Mouse (Mus musculus) frontal cortex, postnatal 36 days (tissue): ENCODE data around the gene Tmem51.

ENCODE experiments used
- DNase-seq, 2 experiments: peaks; one replicate each; pipeline ENCODE4 v3.0.0; 2022; ENCODE audit warnings: low spot score in 2 of 2

Gene Tmem51

GRCm38 (mm10) chr4:142084131-142084899, at the start of gene Tmem51:
Tmem51 (minus strand) TSS chr4:142084304.
- no peak for DNase-seq

GRCm38 (mm10) chr4:142130162-142130561, 46.1 kb upstream of the Tmem51 start:
- no peak for DNase-seq

DNA sequence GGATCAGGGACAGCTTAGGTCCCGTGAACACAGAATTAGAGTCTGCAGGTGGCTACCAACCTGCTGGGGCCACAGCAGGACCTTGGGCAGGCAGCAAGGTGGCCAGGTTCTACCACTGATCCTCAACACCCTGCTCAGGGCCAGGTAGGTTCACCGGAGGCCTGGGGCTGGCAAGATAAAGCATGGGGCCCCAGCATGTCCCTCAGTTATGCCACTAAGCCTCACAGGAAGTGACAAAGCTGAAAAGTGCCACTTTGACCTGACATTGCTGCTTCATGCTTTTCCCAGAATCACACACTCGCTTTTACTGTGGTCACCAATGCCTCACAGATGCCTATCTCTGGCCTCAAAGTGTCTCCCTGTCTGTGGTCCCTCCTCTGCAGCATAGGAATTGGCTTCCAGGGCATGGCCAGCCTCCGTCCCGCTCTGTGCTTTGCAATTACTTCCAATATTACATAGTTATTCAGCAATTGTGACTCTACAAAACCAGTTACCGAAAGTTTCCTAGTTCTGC, 43.2 kb upstream of the Tmem51 start:
- DNase-seq, result no peak

- DNase-seq, result no peak
Measured at GRCm38 (mm10) chr4:142126641-142127274, 42.7 kb upstream of the Tmem51 start.

GRCm38 (mm10) chr4:142121164-142121563, 37.1 kb upstream of the Tmem51 start:
- DNase-seq, result no peak

GRCm38 (mm10) chr4:142118522-142118921, 34.4 kb upstream of the Tmem51 start:
- no peak for DNase-seq

GRCm38 (mm10) chr4:142117993-142118392, 33.9 kb upstream of the Tmem51 start:
- DNase-seq, result no peak

DNA sequence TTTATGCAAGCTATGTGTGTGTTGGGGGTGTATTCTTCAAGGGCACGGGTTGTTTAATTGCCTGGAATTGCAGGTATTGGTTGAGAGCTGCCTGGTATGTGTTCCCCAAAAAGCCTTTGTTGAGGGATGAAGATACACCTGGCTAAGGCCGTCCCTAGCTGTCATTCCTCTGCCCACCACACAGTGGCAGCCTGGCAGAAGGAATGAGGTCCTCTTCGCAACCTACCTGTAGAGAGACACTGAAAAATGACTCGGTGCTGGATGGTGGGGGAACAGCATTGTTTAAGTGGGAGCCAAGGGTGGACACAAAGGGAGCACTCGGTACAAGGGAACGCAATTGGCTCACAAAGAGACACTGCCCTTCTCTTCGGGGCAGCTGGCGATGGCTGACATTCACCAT, 29.2 kb upstream of the Tmem51 start:
- peak; percentile 35 to 46 for DNase-seq

DNA sequence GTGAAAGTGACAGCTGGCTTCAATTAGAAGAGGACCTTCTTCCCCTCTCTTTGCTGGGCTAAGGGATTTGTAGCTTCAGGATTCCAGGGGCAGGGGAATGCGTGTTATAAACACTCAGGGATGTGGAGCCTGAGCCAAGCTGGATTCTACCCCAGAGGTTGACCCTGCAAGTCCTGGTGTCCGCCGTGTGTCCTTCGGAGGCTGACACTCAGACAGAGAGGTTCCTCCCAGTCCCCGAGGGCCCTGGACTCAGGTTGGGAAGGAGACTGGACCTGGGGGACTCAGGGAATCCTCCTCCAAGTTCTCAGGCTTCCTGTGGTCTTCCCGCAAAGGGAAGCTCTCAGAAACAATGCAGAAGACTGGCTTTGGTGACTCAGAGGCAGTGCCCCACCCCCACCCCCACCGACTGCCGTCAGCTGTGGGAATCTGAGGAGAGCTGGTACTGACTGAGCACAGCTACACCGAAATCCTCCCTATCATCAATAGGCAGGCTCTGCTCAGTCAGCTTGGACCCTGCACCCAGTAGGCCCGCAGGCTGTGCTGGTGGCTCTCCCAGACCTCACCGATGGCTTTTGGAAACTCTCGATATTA, 19.1 kb upstream of the Tmem51 start:
- no peak for DNase-seq

DNA sequence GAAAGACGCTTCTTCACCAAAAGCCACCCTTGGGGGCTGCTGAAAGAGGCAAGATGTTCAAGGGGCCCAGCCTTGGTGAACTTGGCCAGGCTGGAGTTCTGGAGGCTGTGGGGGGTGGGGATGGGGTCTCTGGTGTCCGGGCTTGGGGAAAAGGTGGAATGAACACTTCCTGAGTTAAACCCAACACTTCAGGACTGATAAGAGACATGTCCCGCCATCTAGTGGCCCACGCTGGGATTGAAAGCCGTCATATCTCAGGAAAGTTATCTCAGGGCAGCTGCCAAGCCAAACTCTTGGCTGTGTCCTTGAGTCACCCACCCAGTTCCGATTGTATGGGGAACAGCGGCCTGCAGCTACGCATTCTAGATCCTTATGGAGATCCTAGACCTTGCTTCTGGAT, 14.2 kb upstream of the Tmem51 start:
- peak; percentile 71 to 86 for DNase-seq

DNA sequence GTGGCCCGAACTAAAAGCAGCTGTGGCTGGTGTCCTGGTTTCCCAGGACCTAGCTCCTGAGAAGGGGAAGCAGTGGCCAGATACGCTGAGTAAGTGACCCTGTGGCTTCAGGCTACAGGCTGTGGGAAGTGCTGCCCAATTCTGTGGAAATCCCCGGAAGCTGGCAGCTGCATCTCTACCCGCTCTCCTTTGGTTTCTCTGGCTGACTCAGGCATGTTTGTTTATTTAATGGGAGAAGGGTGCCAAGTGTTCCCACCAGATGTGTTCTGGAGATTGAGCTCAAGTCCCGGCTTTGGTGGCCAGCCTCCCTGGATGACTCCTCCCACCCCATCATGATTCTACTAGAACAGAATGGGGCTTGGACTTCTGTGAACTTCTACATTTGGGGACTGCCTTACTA, 13.8 kb upstream of the Tmem51 start:
- DNase-seq, result no peak

DNA sequence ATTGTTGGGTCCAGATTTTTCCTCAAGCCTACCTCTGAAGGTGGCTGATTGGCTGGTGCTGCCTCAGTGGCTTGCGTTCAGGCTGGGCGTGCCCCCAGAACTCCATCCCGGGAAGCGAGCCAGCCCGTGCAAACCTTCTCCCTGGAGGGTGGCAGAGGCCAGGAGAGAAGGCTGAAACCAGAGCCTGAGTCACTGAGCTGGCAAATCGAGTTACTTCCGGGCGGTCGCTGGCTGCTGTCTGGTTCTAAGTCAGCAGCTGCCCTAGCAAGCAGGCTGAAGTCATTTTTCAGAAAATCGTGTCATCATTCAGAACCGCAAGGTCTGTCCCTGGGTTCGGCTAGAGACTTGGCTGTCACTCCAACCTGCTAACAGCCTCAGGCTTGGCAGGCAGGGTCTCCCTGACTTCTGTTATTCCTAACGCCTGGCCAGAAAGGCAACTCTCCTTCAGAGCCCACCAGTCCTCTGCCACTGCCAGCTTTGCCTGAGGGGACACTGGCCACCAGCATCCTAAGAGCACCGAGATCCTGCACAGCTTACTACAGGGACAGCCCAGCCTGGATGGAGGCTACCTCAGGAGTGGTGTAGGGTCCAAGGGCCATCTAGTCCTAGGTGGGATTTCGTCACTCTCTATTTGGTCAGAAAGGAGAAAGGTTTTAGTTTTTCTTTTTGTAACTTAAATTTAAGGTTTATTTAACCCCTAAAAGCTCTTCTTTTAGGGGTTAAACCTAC, 11.6 kb upstream of the Tmem51 start:
- DNase-seq, result peak in 1 of 2 experiments; percentile 11

DNA sequence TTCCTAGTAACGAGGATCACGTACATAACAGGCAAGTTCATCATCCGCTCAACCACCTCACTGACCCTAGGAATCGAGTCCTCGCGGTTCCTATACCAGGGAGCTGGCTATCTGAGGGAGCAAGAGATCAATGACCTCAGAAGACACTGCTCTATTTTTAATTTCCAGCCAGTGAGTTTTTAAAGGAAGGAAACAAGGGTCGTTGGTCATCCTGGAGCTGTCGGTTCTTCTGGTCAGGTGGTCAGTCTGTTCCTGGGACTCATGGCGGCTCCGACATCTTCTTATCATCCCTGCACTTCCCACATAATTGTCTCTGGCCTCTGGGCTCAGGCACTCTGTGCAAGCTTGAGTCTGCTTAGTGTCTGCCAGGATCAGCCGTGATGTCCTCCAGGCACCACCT, 10.3 kb upstream of the Tmem51 start:
- no peak for DNase-seq

DNA sequence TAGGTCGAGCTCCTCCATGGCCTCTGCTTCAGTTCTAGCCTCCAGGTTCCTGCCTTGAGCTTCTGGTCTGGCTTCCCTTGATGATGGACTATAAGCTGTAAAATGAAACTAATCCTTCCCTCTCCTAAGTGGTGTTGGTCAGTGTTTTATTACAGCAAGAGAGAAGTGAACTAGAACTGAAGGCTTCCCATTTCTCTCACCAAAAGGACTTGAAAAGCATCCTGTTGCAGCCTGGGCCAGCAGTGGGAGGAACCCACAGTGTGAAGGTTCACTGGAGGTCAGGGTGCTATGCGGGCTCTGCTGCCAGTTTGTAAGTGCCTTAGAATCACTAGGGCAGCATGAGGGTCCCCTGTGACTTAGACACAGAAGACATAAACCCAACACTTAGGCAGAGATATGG, 7.0 kb upstream of the Tmem51 start:
- DNase-seq, result no peak

DNA sequence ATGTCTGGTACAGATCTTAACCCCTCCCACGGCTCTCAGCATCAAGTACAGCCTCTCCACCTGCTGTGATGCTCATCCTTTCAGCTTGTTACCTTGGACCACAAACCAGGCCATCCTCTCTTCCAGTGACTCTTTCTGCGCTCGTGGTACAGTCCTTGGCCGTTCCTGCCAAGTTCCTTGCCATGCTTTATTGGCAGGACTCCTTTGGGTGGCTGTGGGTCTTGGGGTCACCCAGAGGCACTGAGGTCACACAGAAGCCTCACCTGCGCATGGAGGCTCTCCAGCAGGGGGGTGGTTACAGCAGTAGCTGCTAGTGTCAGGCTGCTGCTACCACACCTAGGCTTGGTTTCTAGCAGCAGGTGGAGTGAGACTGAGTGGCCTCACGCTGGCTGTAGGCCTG, 5.9 kb upstream of the Tmem51 start:
- DNase-seq, result no peak

- no peak for DNase-seq
Measured at GRCm38 (mm10) chr4:142088836-142089235, 4.7 kb upstream of the Tmem51 start.

- no peak for DNase-seq
Measured at GRCm38 (mm10) chr4:142088409-142088808, 4.3 kb upstream of the Tmem51 start.

- no peak for DNase-seq
Measured at GRCm38 (mm10) chr4:142084936-142085563, 946 bp upstream of the Tmem51 start.

DNA sequence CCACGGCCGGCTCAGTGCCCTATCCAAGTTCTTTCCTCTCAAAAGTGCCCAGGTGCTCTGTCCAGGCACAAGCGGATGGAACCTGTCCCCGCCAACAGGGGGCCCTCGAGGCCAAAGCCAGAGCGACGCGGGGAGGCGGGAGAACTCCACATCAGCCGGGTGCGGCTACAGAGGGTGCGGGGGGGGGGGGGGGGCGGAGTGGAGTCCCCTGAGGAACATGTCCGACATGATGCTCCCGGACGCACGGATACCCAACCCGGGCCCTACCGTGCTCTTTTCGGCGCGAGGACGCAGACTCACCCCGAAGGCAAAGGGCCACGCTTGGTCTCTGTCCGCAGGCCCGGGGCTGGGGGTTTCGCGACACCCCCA, 358 bp downstream of the Tmem51 start:
- DNase-seq, result peak; percentile 11 to 35

DNA sequence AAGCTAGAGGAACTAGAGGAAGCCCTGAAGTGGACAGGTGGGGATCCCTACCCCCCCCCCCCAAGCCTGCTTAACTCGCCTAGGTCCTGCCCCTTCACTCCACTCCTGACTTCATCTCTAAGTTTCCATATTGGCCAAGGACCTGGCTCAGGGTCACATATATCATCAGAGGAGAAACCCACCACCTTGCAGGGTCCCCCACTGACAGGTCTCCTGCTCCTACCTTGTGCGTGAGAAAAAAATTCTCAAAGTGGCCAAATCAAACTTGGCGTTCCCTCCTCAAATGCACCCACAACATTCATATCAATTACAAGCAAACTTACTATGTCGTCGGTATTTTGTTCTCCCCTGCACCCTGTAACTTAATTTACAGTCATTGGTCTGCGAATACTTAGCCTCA, 911 bp downstream of the Tmem51 start:
- DNase-seq, result no peak

- DNase-seq, result no peak
Measured at GRCm38 (mm10) chr4:142082703-142083102, 1.4 kb downstream of the Tmem51 start.
